ENCODE assay signal across 22 mouse cellular contexts in genomic region chrX:166619084-166619483, GRCm38 (mm10). TPM values are rescaled to one million over a fixed set of nuclear protein-coding genes. Genes with fewer than 3 reads are reported as not detected.
"Had no signal": no experiment of that assay in that cellular context is flagged by ENCODE, and none has a peak within 500 bp of the region (broad histone marks: within the 10 kb centered on the region; RNA-seq: fewer than 3 reads in every experiment).

No protein-coding gene starts in this region.

- DNase-seq: liver, postnatal 0 days; lung, adult 2 months; lung, postnatal 4 days; midbrain, embryonic 14.5 days; retina, postnatal 1 day; right cerebral cortex, adult 18-20 months; right cerebral cortex, postnatal 25 days; right cerebral cortex, postnatal 4 days; spleen, adult 18-20 months; thymus, adult 18-20 months; thymus, postnatal 14 days; thymus, postnatal 36 days had no signal

- H3K9ac ChIP-seq: liver, postnatal 0 days; lung, embryonic 15.5 days; midbrain, embryonic 12.5 days; neural tube, embryonic 13.5 days; neural tube, embryonic 15.5 days had no signal

- H3K4me1 ChIP-seq: midbrain, embryonic 12.5 days; neural tube, embryonic 15.5 days had no signal

- ATAC-seq: liver, postnatal 0 days; lung, postnatal 0 days; midbrain, embryonic 16.5 days had no signal

- H3K9me3 ChIP-seq: lung, embryonic 15.5 days; midbrain, embryonic 10.5 days; midbrain, embryonic 12.5 days; neural tube, embryonic 13.5 days; neural tube, embryonic 15.5 days had no signal

- H3K36me3 ChIP-seq: lung, embryonic 15.5 days; midbrain, embryonic 10.5 days; midbrain, embryonic 12.5 days; neural tube, embryonic 13.5 days; neural tube, embryonic 15.5 days had no signal

- H3K4me3 ChIP-seq: lung, embryonic 15.5 days; midbrain, embryonic 10.5 days; midbrain, embryonic 12.5 days; myocyte; neural tube, embryonic 13.5 days; neural tube, embryonic 15.5 days had no signal

- H3K27ac ChIP-seq: lung, embryonic 15.5 days; midbrain, embryonic 10.5 days; midbrain, embryonic 12.5 days; neural tube, embryonic 13.5 days; neural tube, embryonic 15.5 days had no signal

- H3K4me2 ChIP-seq: lung, embryonic 15.5 days; midbrain, embryonic 12.5 days; neural tube, embryonic 13.5 days; neural tube, embryonic 15.5 days had no signal

RNA-seq across cellular contexts. Expression of gene Egfl6, which starts 33.6 kb away (rescaled TPM):
- total RNA-seq: megakaryocyte, adult 5-6 weeks; megakaryocyte-erythroid progenitor cell, adult 5-6 weeks had no signal
- polyA plus RNA-seq: myocyte had no signal
